Mouse (Mus musculus) forebrain, embryonic 13.5 days (tissue): ENCODE results near the gene Appl1. TPM values are rescaled to one million over a fixed set of nuclear protein-coding genes. Genes with fewer than 3 reads are reported as not detected.

Experiments used
- ATAC-seq: fragments of 200-750 bp; cut with Nextera tagmentation; 2 replicates; pipeline ENCODE4 v1.8.0; 2017
- H3K27ac ChIP-seq: fragments of 300-500 bp; sonication (generic); 2 replicates; pipeline ENCODE4 v1.5.1; 2015; ENCODE audit warnings: inconsistent platforms, mild to moderate bottlenecking, moderate library complexity
- H3K27me3 ChIP-seq: fragments of 300-500 bp; sonication (generic); 2 replicates; pipeline ENCODE4 v1.6.1; 2015; ENCODE audit warnings: mild to moderate bottlenecking, inconsistent platforms
- H3K36me3 ChIP-seq: fragments of 300-500 bp; sonication (generic); 2 replicates; pipeline ENCODE4 v1.6.1; 2015; ENCODE audit warnings: mild to moderate bottlenecking, inconsistent platforms; ENCODE audit not compliant: poor library complexity, severe bottlenecking
- H3K4me1 ChIP-seq: fragments of 300-500 bp; sonication (generic); 2 replicates; pipeline ENCODE4 v1.6.1; 2015; ENCODE audit warnings: inconsistent platforms
- H3K4me2 ChIP-seq: fragments of 300-500 bp; sonication (generic); 2 replicates; pipeline ENCODE4 v1.6.1; 2015; ENCODE audit warnings: inconsistent platforms, mild to moderate bottlenecking, moderate library complexity
- H3K4me3 ChIP-seq: fragments of 300-500 bp; sonication (generic); 2 replicates; pipeline ENCODE4 v1.5.1; 2015; ENCODE audit warnings: mild to moderate bottlenecking, inconsistent platforms
- H3K9ac ChIP-seq: fragments of 300-500 bp; sonication (generic); 2 replicates; pipeline ENCODE4 v1.6.1; 2015; ENCODE audit warnings: mild to moderate bottlenecking, inconsistent platforms
- H3K9me3 ChIP-seq: fragments of 300-500 bp; sonication (generic); replicated peaks from 2 replicates; pipeline ENCODE4 v1.6.1; 2016; ENCODE audit warnings: inconsistent platforms
- WGBS: fragments of 180-500 bp; shearing (Covaris S2); methylation state at CpG from one replicate; pipeline ENCODE4 v1.1.7; 2015; 5-methylcytosine and 5-hydroxymethylcytosine counted together
- polyA plus RNA-seq: library from polyadenylated mRNA; unstranded; fragments of >200 nt; fragmentation: Nextera tagmentation; extraction: Ambion mirVana; gene quantifications from 2 replicates; pipeline ENCODE4 v1.2.1, GENCODE M21; 2015

Gene Appl1
- 62.0 and 70.0 TPM in 2 replicates for polyA plus RNA-seq

DNA sequence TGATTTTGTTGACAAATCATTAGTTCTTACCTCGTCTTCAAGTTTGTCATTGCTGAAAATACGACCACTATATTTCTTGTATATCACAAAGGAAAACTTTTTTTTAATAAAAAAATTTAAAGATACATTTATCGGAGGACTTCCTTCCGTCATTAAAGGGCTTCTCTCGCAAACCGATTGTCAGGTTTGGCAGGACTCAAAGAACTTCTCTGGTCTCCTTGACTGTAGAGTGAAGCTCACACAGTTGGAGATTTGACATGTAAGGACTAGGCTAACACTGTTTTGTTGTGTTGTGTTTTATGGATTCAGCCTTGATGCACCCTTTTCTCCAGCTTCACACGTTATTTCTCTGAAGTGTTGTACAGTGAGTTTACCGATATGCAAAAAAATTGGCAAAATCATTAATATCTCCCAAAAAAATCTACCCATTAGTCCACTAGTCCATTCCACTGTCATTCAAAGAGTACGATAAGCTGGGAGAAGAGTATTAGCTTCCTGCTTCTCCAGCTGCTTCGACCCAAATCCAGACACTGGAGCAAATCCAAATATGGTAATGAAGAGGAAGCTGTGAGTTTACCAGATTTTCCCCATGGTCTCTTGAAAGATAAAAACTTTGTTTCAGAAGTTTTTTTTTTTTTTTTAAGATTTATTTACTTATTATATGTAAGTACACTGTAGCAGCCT is at the start of gene Appl1:
TSS of gene Appl1 (minus strand) at position 127 of the 684 bp plus-strand sequence.
- peak within 1 kb of the TSS; percentile 88 for H3K4me3 ChIP-seq

DNA sequence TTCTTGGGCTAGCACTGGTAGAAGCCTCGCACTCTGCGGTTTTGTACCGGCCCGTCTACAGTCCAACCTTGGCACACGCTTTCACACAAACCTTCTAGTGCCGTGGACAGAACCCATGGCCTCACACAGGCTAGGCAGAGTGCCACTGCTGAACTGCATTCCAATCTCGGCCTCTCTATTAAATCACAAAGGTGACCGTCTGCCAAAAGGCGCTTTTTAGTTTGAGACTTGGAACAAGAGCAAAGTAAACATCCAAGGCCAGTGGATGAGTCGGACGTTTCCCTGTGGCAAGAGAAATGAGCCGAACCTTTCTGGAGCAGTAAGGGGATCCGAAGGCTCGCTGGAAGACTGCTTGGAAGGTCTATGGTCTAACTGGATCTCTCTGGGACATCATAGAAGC is 48.8 kb upstream of the Appl1 start:
- H3K27me3 ChIP-seq, result no peaks in the 10 kb centered on the region
- H3K9me3 ChIP-seq, result no peaks in the 10 kb centered on the region
- 94% methylated on average over 14 of the region's 14 CpGs for WGBS
- no peak for ATAC-seq
- no peak overlapping the region for H3K27ac ChIP-seq
- H3K36me3 ChIP-seq, result no peaks in the 10 kb centered on the region
- no peaks in the 10 kb centered on the region for H3K4me1 ChIP-seq
- no peak overlapping the region for H3K4me2 ChIP-seq
- H3K9ac ChIP-seq, result no peak overlapping the region
- H3K4me3 ChIP-seq, result no peak overlapping the region

More for the DNA sequence above, at the start of gene Appl1:
- 42% methylated on average over 10 of the region's 10 CpGs for whole genome bisulfite sequencing
- ATAC-seq, result no peak
- Histone ChIP-seq H3K9ac (peak within 1 kb of the TSS; percentile 92), H3K4me2 (peak within 1 kb of the TSS; percentile 66), H3K36me3 (no peaks in the 10 kb centered on the region), H3K27ac (peak within 1 kb of the TSS; percentile 88), H3K9me3 (no peaks in the 10 kb centered on the region), H3K27me3 (no peaks in the 10 kb centered on the region), H3K4me1 (peaks cover 23% of the 10 kb centered on the region)

DNA sequence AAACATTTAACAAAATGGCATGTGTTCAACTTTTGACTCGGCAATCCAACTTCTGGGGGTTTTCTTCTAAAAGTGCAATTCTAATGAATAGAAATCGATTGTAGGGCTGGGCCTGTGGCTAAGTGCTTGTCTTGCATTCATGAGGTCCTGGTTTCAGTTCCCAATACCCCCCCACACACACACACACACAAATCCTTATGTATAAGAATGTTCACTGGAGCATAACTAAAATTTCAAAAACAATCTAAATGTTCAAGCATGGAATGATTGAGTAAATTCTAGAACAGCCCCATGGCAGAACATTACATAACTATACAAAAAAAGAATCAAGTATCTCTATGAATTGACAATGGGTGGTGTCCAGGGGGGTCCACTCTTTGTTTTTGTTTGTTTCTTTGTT is 46.9 kb upstream of the Appl1 start:
- Histone ChIP-seq H3K4me2 (no peak overlapping the region), H3K9ac (no peak overlapping the region), H3K4me3 (no peak overlapping the region), H3K9me3 (no peaks in the 10 kb centered on the region), H3K4me1 (no peaks in the 10 kb centered on the region), H3K27ac (no peak overlapping the region), H3K27me3 (no peaks in the 10 kb centered on the region), H3K36me3 (no peaks in the 10 kb centered on the region)
- WGBS, result 92% methylated on average over 2 of the region's 2 CpGs
- no peak for ATAC-seq

DNA sequence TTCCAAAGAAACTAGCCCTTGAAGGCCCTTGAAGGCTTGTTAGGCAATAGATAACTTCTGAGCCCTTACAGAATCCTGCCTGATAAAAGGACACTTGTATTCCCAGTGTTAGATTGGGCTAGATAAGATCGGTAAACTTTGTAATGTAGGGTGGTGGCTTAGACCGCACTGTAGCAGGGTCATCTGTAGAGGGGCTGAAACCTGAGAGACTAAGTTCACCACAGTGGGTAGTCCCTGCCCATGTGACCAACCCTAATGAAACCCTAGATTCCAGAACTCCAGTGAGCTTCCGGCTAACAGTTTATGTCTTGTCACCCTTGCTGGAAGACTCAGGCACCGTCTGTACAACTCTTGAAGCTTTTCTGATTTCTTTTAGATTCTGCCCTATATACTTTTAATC is 42.6 kb upstream of the Appl1 start:
- no peaks in the 10 kb centered on the region for H3K9me3 ChIP-seq
- no peaks in the 10 kb centered on the region for H3K27me3 ChIP-seq
- WGBS, result 89% methylated on average over 4 of the region's 4 CpGs
- no peaks in the 10 kb centered on the region for H3K36me3 ChIP-seq
- H3K4me1 ChIP-seq, result no peaks in the 10 kb centered on the region
- no peak for ATAC-seq
- no peak overlapping the region for H3K4me2 ChIP-seq
- H3K27ac ChIP-seq, result no peak overlapping the region
- no peak overlapping the region for H3K4me3 ChIP-seq
- H3K9ac ChIP-seq, result no peak overlapping the region

DNA sequence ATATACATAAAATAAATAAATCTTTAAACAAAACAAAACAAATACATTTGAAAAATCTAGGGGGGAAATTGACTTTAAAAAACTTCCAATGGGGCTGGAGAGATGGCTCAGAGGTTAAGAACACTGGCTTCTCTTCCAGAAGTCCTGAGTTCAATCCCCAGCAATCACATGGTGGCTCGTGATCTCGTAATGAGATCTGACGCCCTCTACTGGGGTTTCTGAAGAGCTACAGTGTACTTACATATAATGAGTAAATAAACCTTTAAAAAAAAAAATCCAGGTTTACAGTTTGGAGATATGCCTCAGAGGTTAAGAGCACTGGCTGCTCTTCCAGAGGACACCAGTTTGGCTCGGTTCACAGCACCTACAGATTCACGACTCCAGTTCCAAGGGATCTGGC is 40.5 kb upstream of the Appl1 start:
- Histone ChIP-seq H3K9ac (no peak overlapping the region), H3K27me3 (peaks cover 9% of the 10 kb centered on the region; the same call in 1 of the 2 replicates), H3K4me3 (no peak overlapping the region), H3K4me2 (no peak overlapping the region), H3K9me3 (no peaks in the 10 kb centered on the region), H3K27ac (no peak overlapping the region), H3K4me1 (no peaks in the 10 kb centered on the region), H3K36me3 (no peaks in the 10 kb centered on the region)
- WGBS, result 82% methylated on average over 5 of the region's 5 CpGs
- no peak for ATAC-seq

DNA sequence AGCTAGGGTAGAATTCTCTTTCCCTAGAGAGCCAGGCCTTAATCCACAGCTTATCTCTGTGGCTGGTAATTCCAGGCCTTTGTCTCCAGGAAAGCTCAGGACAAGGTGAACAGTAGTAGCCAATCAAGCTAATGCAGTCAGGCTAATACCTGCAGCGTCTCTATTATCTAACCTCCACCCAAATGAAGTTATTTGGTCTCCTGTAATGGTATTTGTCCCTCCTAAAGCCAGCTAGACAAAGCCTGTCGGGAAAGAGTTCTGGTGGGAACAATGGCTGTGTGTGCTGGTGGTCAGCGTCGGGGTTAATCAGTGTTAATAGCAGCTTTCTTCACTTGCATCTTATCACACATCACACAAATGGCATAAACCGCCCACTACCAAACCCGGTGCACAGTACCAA is 34.9 kb upstream of the Appl1 start:
- no peaks in the 10 kb centered on the region for H3K4me1 ChIP-seq
- WGBS, result 2% methylated on average over 6 of the region's 6 CpGs
- H3K9me3 ChIP-seq, result no peaks in the 10 kb centered on the region
- no peak overlapping the region for H3K4me2 ChIP-seq
- no peak for ATAC-seq
- H3K4me3 ChIP-seq, result no peak overlapping the region
- H3K27me3 ChIP-seq, result peaks cover 47% of the 10 kb centered on the region
- H3K9ac ChIP-seq, result no peak overlapping the region
- no peaks in the 10 kb centered on the region for H3K36me3 ChIP-seq
- H3K27ac ChIP-seq, result no peak overlapping the region

DNA sequence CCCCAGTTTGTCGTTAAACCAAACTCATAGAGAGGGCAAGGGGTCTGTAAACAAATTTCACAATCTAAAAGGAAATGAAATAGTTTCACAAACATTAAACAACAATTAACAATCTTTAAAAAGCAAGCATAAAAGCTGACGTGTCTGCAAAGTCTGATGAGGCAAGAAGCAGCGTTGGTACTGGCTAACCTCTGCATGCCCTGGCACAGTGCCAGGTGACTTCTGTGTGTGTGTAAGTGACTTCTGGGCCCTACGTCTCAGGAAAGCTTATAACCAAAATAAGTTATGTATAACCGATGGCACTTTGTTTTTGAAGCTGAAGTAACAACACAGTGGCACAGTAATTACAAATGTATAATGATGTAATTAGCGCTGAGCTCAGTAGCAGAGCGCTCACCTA is 33.9 kb upstream of the Appl1 start:
- no peaks in the 10 kb centered on the region for H3K4me1 ChIP-seq

DNA sequence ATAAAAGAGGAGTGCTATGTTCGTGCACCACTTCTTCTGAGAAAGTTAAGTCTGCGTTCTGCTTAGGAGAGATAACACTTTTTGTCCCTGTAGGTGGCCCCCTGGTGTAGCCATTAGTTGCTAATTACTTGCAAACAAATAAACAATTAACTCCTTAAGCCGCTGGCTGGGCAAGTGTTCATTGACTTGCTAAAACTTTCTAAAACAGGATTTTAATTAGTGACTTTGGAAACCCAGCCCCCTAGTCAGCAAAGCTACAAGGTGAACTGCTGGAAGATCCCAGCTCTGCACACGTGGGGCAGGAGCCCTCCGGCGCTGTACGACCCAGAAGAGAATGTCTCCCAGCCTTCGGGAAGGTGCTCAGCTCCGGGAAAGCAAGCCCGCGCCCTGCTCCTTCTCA is 29.4 kb upstream of the Appl1 start:
- peaks cover 55% of the 10 kb centered on the region for H3K27me3 ChIP-seq

More for the DNA sequence above, 33.9 kb upstream of the Appl1 start:
- Histone ChIP-seq H3K27ac (no peak overlapping the region), H3K4me2 (no peak overlapping the region), H3K9ac (no peak overlapping the region), H3K4me3 (no peak overlapping the region), H3K36me3 (no peaks in the 10 kb centered on the region), H3K9me3 (no peaks in the 10 kb centered on the region), H3K27me3 (peaks cover 56% of the 10 kb centered on the region)
- no peak for ATAC-seq
- WGBS, result 61% methylated on average over 7 of the region's 7 CpGs

DNA sequence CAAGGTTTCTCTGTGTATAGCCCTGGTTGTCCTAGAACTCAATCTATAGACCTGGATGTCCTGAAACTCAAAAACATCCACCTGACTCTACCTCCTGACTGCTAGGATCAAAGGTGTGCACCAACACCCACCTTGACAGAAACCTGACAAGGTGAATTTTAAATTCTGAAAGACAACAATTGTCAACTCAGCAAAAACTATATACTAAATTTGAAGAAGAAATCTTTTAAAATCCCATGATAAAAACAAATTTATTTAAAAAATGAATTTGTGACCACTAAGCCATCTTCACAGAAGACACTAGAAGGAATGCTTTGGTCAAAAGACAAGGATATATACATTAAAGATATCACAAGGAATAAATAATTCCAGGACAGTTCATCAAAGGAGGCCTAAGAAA is 25.2 kb upstream of the Appl1 start:
- no peak overlapping the region for H3K4me2 ChIP-seq
- no peak overlapping the region for H3K4me3 ChIP-seq
- no peak overlapping the region for H3K27ac ChIP-seq
- no peaks in the 10 kb centered on the region for H3K9me3 ChIP-seq
- H3K27me3 ChIP-seq, result peaks cover 39% of the 10 kb centered on the region
- H3K9ac ChIP-seq, result no peak overlapping the region
- ATAC-seq, result no peak
- peaks cover 6% of the 10 kb centered on the region for H3K4me1 ChIP-seq
- no peaks in the 10 kb centered on the region for H3K36me3 ChIP-seq

More for the DNA sequence above, 29.4 kb upstream of the Appl1 start:
- H3K9me3 ChIP-seq, result no peaks in the 10 kb centered on the region
- no peaks in the 10 kb centered on the region for H3K36me3 ChIP-seq
- H3K9ac ChIP-seq, result no peak overlapping the region
- H3K4me2 ChIP-seq, result no peak overlapping the region
- H3K4me3 ChIP-seq, result no peak overlapping the region
- no peak for ATAC-seq
- under 1% methylated on average over 11 of the region's 11 CpGs for WGBS
- H3K27ac ChIP-seq, result no peak overlapping the region
- H3K4me1 ChIP-seq, result no peaks in the 10 kb centered on the region

DNA sequence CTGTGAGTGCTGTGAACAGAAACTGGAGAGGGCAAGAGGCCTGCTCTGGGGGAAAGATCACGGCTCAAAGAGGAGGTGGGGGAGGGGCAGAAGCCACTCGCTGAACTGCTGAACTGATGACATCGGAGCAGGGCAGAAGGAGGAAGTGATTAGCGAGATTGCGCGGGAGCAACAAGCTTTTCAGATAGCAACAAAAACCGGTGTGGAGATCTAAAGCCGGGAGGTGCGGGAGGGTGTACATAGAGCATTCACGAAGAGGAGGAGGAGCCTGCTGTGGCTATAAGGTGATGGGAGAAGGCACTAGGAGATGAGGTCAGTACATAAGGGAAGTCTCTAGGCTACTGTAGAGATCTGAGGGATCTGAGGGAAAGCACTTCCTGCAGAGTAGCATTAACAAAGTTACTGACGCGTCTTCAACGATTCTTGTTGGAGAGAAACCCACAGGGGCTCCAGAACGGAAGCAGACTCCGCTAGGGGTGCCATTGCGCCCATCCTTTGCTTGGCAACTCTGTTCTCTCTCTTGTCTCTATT is 23.2 kb upstream of the Appl1 start, which contains the start of gene Hesx1:
TSS of gene Hesx1 (plus strand) at position 206 of the 531 bp plus-strand sequence.
- Histone ChIP-seq H3K27me3 (peaks cover 20% of the 10 kb centered on the region), H3K9ac (no peak within 1 kb of the TSS), H3K9me3 (no peaks in the 10 kb centered on the region), H3K36me3 (no peaks in the 10 kb centered on the region), H3K4me2 (peak within 1 kb of the TSS; percentile 54), H3K4me1 (peaks cover 6% of the 10 kb centered on the region), H3K4me3 (peak within 1 kb of the TSS; percentile 27), H3K27ac (no peak within 1 kb of the TSS)
- ATAC-seq, result no peak
- WGBS, result 7% methylated on average over 16 of the region's 16 CpGs

DNA sequence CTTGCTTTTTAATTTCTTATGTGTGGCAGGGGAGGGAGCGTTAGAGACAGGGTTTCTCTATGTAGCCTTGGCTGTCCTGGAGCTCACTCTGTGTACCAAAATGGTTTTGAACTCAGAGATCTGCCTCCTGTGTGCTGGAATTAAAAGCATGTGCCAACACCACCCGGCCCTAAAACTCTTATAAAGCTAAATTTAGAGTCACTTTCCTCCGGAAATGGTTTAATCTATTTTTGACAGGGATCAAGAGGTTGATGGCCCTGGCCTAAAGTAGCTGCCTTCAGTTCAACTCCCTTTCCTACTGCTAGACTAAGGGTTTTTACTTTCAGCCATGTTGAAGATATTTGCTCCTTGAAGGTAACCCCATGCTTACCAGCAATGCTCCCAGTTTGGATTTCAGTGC is 22.4 kb upstream of the Appl1 start:
- no peak overlapping the region for H3K4me2 ChIP-seq
- H3K36me3 ChIP-seq, result no peaks in the 10 kb centered on the region
- peaks cover 6% of the 10 kb centered on the region for H3K4me1 ChIP-seq
- ATAC-seq, result no peak
- no peaks in the 10 kb centered on the region for H3K9me3 ChIP-seq
- no peak overlapping the region for H3K4me3 ChIP-seq
- 83% methylated on average over 3 of the region's 3 CpGs for WGBS
- peaks cover 14% of the 10 kb centered on the region; the same call in 1 of the 2 replicates for H3K27me3 ChIP-seq
- H3K9ac ChIP-seq, result no peak overlapping the region
- no peak overlapping the region for H3K27ac ChIP-seq

DNA sequence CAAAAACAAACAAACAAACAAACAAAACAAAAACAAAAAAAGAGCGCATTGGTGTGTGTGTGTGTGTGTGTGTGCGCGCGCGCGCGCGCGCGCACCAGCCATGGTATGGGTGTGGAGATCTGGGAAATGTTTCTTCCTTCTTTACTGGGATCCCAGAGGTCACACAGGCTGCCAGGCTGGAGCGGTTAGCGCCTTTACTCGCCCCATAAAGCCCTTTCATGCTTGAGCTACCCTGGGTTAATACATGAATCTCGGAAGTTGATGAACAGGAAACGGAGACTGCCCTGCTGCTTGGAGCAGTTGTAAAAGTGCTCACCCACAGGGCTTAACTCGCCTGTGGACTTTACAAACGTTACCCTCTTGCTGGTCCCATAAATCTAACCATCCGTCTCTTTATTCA is 20.6 kb upstream of the Appl1 start:
- no peaks in the 10 kb centered on the region for H3K9me3 ChIP-seq
- no peak overlapping the region for H3K4me3 ChIP-seq
- no peak overlapping the region for H3K27ac ChIP-seq
- H3K9ac ChIP-seq, result no peak overlapping the region
- 60% methylated on average over 18 of the region's 18 CpGs for WGBS
- ATAC-seq, result no peak
- H3K36me3 ChIP-seq, result no peaks in the 10 kb centered on the region
- H3K4me2 ChIP-seq, result no peak overlapping the region
- peaks cover 10% of the 10 kb centered on the region; the same call in 1 of the 2 replicates for H3K27me3 ChIP-seq
- peaks cover 6% of the 10 kb centered on the region for H3K4me1 ChIP-seq

DNA sequence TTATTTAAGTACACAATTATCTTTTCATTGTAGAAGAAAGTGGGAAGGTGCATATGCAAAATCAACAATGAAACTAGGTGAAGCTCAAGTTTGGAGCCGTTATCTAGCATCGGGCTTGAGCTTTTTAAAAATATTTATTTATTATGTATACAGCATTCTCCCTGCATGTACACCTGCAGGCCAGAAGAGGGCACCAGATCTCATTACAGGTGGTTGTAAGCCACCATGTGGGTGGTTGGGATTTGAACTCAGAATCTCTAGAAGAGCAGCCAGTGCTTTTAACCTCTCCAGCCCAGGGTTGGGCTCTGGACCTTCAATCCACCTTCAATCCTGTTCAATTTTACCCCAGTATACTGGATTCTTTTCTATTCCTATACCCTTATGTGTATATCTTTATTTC is 17.7 kb upstream of the Appl1 start:
- no peak for ATAC-seq
- H3K27me3 ChIP-seq, result peaks cover 4% of the 10 kb centered on the region; the same call in 1 of the 2 replicates
- 72% methylated on average over 2 of the region's 2 CpGs for WGBS
- no peak overlapping the region for H3K9ac ChIP-seq
- H3K4me3 ChIP-seq, result no peak overlapping the region
- no peaks in the 10 kb centered on the region for H3K4me1 ChIP-seq
- H3K9me3 ChIP-seq, result no peaks in the 10 kb centered on the region
- H3K4me2 ChIP-seq, result no peak overlapping the region
- no peak overlapping the region for H3K27ac ChIP-seq
- no peaks in the 10 kb centered on the region for H3K36me3 ChIP-seq
